Mouse (Mus musculus) kidney, postnatal 0 days (tissue): ENCODE measurements at regions not wholly inside any gene's neighbourhood (a gene's known extent, or its start where the extent isn't known, plus 50 kb on each side); places are given as distances from the start of the nearest gene placed in this dataset.
A peak's percentile ranks its signal among the peaks of the same experiment; 100 is the strongest.

Source experiments
- ATAC-seq: fragments of 200-750 bp; cut with Nextera tagmentation; replicated peaks from 2 replicates; pipeline ENCODE4 v1.8.0; 2017; ENCODE audit warnings: low read depth, moderate number of reproducible peaks, moderate TSS enrichment, moderate library complexity; ENCODE audit not compliant: low FRiP score
- DNase-seq: peaks from one replicate; pipeline ENCODE4 v3.0.0-alpha.2; 2016; ENCODE audit warnings: low spot score
- H3K27ac ChIP-seq: fragments of 300-500 bp; sonication (generic); 2 replicates; pipeline ENCODE4 v1.5.1; 2014; ENCODE audit warnings: mild to moderate bottlenecking
- H3K27me3 ChIP-seq: fragments of 300-500 bp; sonication (generic); 2 replicates; pipeline ENCODE4 v1.6.1; 2014; ENCODE audit warnings: low read length, mixed read lengths; ENCODE audit not compliant: insufficient read depth
- H3K36me3 ChIP-seq: fragments of 300-500 bp; sonication (generic); 2 replicates; pipeline ENCODE4 v1.6.1; 2014; ENCODE audit warnings: low read length, mixed read lengths; ENCODE audit not compliant: insufficient read depth
- H3K4me1 ChIP-seq: fragments of 300-500 bp; sonication (generic); replicated peaks from 2 replicates; pipeline ENCODE4 v1.6.1; 2014; ENCODE audit warnings: antibody characterized with exemption, low read length, mixed read lengths; ENCODE audit not compliant: insufficient read depth
- H3K4me2 ChIP-seq: fragments of 300-500 bp; sonication (generic); 2 replicates; pipeline ENCODE4 v1.6.1; 2014; ENCODE audit warnings: mild to moderate bottlenecking, low read length, moderate library complexity, mixed read lengths
- H3K4me3 ChIP-seq: fragments of 300-500 bp; sonication (generic); replicated peaks from 2 replicates; pipeline ENCODE4 v1.5.1; 2014; ENCODE audit warnings: low read depth, low read length
- H3K9ac ChIP-seq: fragments of 300-500 bp; sonication (generic); 2 replicates; pipeline ENCODE4 v1.6.1; 2014; ENCODE audit warnings: low read depth, low read length
- H3K9me3 ChIP-seq: fragments of 300-500 bp; sonication (generic); replicated peaks from 2 replicates; pipeline ENCODE4 v1.6.1; 2016; ENCODE audit warnings: low read length, inconsistent platforms, mixed read lengths
- CTCF ChIP-seq: IDR thresholded peaks from 2 replicates; pipeline ENCODE4 v1.5.1; 2016; ENCODE audit warnings: antibody characterized with exemption, low read depth, mild to moderate bottlenecking, moderate library complexity
- WGBS: fragments of 180-500 bp; shearing (Covaris S2); extraction: QIAGEN DNeasy Blood & Tissue Kit; methylation state at CpG from one replicate; pipeline ENCODE4 v1.1.7; 2014; 5-methylcytosine and 5-hydroxymethylcytosine counted together

- H3K4me3 ChIP-seq, result no peak overlapping the region
- 42% methylated on average over 10 of the region's 10 CpGs for WGBS
- no peak overlapping the region for H3K27ac ChIP-seq
- H3K4me1 ChIP-seq, result peaks cover 3% of the 10 kb centered on the region; the same call in 1 of the 2 replicates
- H3K9me3 ChIP-seq, result no peaks in the 10 kb centered on the region
- no peaks in the 10 kb centered on the region for H3K36me3 ChIP-seq
- ATAC-seq, result no peak
- H3K27me3 ChIP-seq, result no peaks in the 10 kb centered on the region
- TF ChIP-seq CTCF, result peak; percentile 85
- H3K4me2 ChIP-seq, result peak overlapping the region; percentile 38
- no peak overlapping the region for H3K9ac ChIP-seq
- peak; percentile 81 for DNase-seq
These were observed 1093.5 kb downstream of the Mrps31 start for GRCm38 (mm10) chr8:23504704-23505103.

GRCm38 (mm10) chr8:23505216-23505615, 1094.1 kb downstream of the Mrps31 start:
- WGBS, result 87% methylated on average over 9 of the region's 9 CpGs
- DNase-seq, result no peak
- H3K27me3 ChIP-seq, result no peaks in the 10 kb centered on the region
- no peak overlapping the region for H3K4me2 ChIP-seq
- no peak overlapping the region for H3K9ac ChIP-seq
- TF ChIP-seq CTCF, result no peak
- H3K4me1 ChIP-seq, result peaks cover 3% of the 10 kb centered on the region; the same call in 1 of the 2 replicates
- H3K27ac ChIP-seq, result no peak overlapping the region
- ATAC-seq, result no peak
- no peaks in the 10 kb centered on the region for H3K36me3 ChIP-seq
- no peak overlapping the region for H3K4me3 ChIP-seq
- no peaks in the 10 kb centered on the region for H3K9me3 ChIP-seq

GRCm38 (mm10) chr8:23505966-23506365, 1094.8 kb downstream of the Mrps31 start:
- H3K36me3 ChIP-seq, result no peaks in the 10 kb centered on the region
- DNase-seq, result no peak
- no peaks in the 10 kb centered on the region for H3K27me3 ChIP-seq
- 93% methylated on average over 4 of the region's 4 CpGs for whole genome bisulfite sequencing
- no peak overlapping the region for H3K4me3 ChIP-seq
- no peak overlapping the region for H3K9ac ChIP-seq
- H3K9me3 ChIP-seq, result no peaks in the 10 kb centered on the region
- no peak overlapping the region for H3K27ac ChIP-seq
- TF ChIP-seq CTCF, result no peak
- no peak overlapping the region for H3K4me2 ChIP-seq
- H3K4me1 ChIP-seq, result peaks cover 3% of the 10 kb centered on the region; the same call in 1 of the 2 replicates
- no peak for ATAC-seq

- peak; percentile 39 for DNase-seq
- no peaks in the 10 kb centered on the region for H3K27me3 ChIP-seq
- H3K4me1 ChIP-seq, result peaks cover 3% of the 10 kb centered on the region; the same call in 1 of the 2 replicates
- no peak overlapping the region for H3K27ac ChIP-seq
- 53% methylated on average over 4 of the region's 4 CpGs for WGBS
- ATAC-seq, result no peak
- H3K9ac ChIP-seq, result no peak overlapping the region
- H3K9me3 ChIP-seq, result no peaks in the 10 kb centered on the region
- H3K36me3 ChIP-seq, result no peaks in the 10 kb centered on the region
- no peak for TF ChIP-seq CTCF
- H3K4me2 ChIP-seq, result no peak overlapping the region
- H3K4me3 ChIP-seq, result no peak overlapping the region
These were observed 1096.5 kb downstream of the Mrps31 start for GRCm38 (mm10) chr8:23507661-23508060.

- Histone ChIP-seq H3K9ac (no peak overlapping the region), H3K27me3 (no peaks in the 10 kb centered on the region), H3K4me3 (no peak overlapping the region), H3K4me1 (peaks cover 3% of the 10 kb centered on the region; the same call in 1 of the 2 replicates), H3K27ac (no peak overlapping the region), H3K4me2 (no peak overlapping the region), H3K36me3 (no peaks in the 10 kb centered on the region), H3K9me3 (no peaks in the 10 kb centered on the region)
- 33% methylated on average over 5 of the region's 5 CpGs for WGBS
- DNase-seq (peak; percentile 39), ATAC-seq (no peak)
- no peak for TF ChIP-seq CTCF
These were observed 1098.9 kb downstream of the Mrps31 start for GRCm38 (mm10) chr8:23510076-23510475.

- Histone ChIP-seq H3K4me1 (peaks cover 3% of the 10 kb centered on the region; the same call in 1 of the 2 replicates), H3K27ac (peak overlapping the region; percentile 36; the same call in 1 of the 2 replicates), H3K27me3 (no peaks in the 10 kb centered on the region), H3K9me3 (no peaks in the 10 kb centered on the region), H3K4me2 (no peak overlapping the region), H3K36me3 (no peaks in the 10 kb centered on the region), H3K9ac (no peak overlapping the region), H3K4me3 (no peak overlapping the region)
- no peak for TF ChIP-seq CTCF
- WGBS, result 57% methylated on average over 5 of the region's 5 CpGs
- DNase-seq (peak; percentile 22), ATAC-seq (no peak)
These were observed 1099.4 kb downstream of the Mrps31 start for GRCm38 (mm10) chr8:23510561-23510960.

- Histone ChIP-seq H3K27ac (no peak overlapping the region), H3K9ac (no peak overlapping the region), H3K4me2 (no peak overlapping the region), H3K4me3 (no peak overlapping the region), H3K4me1 (peaks cover 3% of the 10 kb centered on the region; the same call in 1 of the 2 replicates), H3K9me3 (no peaks in the 10 kb centered on the region), H3K27me3 (no peaks in the 10 kb centered on the region), H3K36me3 (no peaks in the 10 kb centered on the region)
- DNase-seq (peak; percentile 26), ATAC-seq (no peak)
- no peak for TF ChIP-seq CTCF
- 45% methylated on average over 1 of the region's 1 CpGs for WGBS
These were observed 1100.1 kb downstream of the Mrps31 start for GRCm38 (mm10) chr8:23511264-23511663.
